Mouse (Mus musculus): ENCODE measurements at regions not wholly inside any gene's neighbourhood (a gene's known extent, or its start where the extent isn't known, plus 50 kb on each side); places are given as distances from the start of the nearest gene placed in this dataset.
A peak's percentile ranks its signal among the peaks of the same experiment; 100 is the strongest.

DNA sequence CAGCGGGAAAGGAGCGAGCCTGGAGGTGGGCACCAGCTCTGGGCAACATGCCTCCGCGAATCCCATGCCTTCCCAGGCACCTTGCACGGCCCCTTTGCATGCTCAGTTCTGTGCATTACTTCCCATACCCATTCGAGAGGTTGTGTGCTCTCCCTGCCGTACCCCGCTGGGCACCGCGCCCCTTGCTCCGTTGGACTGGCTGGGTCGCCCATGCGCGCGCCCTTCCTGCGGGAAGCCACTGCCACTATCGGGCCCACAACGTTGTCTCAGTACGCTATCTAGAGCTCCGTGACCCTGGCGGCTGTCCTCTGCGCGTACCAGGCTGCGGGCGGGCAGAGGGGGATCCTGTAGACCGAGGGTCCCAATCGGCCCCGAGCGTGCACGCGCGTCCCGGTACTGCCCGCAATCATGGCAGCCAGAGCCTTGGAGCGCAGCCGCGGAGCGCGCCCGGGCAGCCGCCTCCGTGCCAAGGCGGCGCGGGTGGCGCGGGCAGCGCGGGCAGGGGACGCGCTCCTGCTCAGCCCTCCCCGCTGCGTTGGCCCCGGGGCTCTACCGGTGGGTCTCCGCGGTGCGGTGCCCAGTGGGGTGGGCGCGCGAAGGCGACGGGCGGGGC lies 64.5 kb upstream of the Ppara start:
- H3K27me3 ChIP-seq (ENCODE audit: control insufficient read depth, insufficient read depth, low read length): no peaks in the 10 kb centered on the region
- H3K9me3 ChIP-seq (ENCODE audit: control insufficient read depth, low read length): no peaks in the 10 kb centered on the region
- H3K9ac ChIP-seq (ENCODE audit: low read length): peak overlapping the region; percentile 94
- peak overlapping the region; percentile 99 for H3K27ac ChIP-seq (replicated peaks)
- H3K4me1 ChIP-seq (replicated peaks; ENCODE audit: control insufficient read depth, insufficient read depth): peaks cover 3% of the 10 kb centered on the region
- ATAC-seq (ENCODE audit: low FRiP score, low TSS enrichment) (peak; percentile 45), DNase-seq (ENCODE audit: low spot score) (peak; percentile 68)
- peak overlapping the region; percentile 91 for H3K4me3 ChIP-seq (ENCODE audit: low read depth, low read length)
- 2% methylated on average over 38 of the region's 64 CpGs for WGBS
- no peaks in the 10 kb centered on the region for H3K36me3 ChIP-seq (ENCODE audit: control insufficient read depth, insufficient read depth, low read length)
- peak overlapping the region; percentile 82 for H3K4me2 ChIP-seq (replicated peaks; ENCODE audit: low read depth)
- TF ChIP-seq EP300 (optimal IDR thresholded peaks at IDR 0.05) (no peak), CTCF (IDR thresholded peaks at IDR 0.05; ENCODE audit: low read depth) (no peak; the same call in 1 of the 2 replicates)

DNA sequence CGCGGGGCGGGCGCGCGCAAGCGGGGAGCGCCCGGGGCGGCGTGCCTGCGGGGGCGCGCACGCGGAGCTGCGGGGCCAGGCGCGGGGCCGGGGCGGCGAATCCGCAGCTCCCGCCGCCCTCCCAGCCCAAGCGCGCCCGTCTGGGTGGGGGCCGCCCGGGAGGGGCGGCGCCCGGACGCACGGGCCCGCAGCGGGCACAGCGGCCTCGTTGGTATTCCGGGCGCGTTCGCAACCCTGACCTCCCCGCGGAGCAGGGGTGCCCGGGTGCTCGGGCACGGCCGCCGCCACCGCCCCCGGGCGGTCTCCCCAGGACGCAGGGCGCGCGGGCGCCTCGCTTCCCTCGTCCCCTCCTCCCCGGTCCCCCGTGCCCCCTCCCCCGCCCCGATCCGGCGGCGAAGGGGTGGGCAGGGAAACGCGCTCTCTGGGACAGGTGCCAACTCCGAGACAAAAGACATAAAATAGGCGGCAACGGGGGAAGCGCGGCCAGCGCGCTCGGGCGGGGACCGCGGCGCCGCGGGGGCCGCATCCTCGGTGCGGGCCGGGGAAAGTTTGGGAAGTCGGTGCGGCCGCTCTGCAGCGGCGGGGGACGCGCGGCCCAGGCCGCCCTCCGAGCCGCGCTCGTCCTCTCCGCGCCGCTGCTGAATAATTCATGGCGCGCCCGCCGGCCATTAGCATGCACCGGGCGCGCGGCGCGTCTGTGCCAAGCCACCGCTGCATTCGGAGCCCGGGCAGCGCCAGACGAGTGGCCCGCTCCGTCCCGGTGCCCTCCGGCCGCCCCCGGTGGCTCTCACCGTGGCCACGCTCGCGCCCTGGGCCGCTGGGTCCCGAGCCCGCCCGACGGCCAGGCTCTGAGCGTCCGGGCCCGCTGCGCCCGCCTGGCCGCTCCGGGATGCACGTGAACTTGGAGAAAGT lies 63.7 kb upstream of the Ppara start:
- no peaks in the 10 kb centered on the region for H3K9me3 ChIP-seq (ENCODE audit: control insufficient read depth, low read length)
- ATAC-seq (ENCODE audit: low FRiP score, low TSS enrichment) (peak; percentile 77), DNase-seq (ENCODE audit: low spot score) (peak; percentile 84)
- H3K27me3 ChIP-seq (ENCODE audit: control insufficient read depth, insufficient read depth, low read length): no peaks in the 10 kb centered on the region
- H3K9ac ChIP-seq (ENCODE audit: low read length): peak overlapping the region; percentile 94
- H3K4me1 ChIP-seq (replicated peaks; ENCODE audit: control insufficient read depth, insufficient read depth): peaks cover 6% of the 10 kb centered on the region
- no peaks in the 10 kb centered on the region for H3K36me3 ChIP-seq (ENCODE audit: control insufficient read depth, insufficient read depth, low read length)
- H3K27ac ChIP-seq (replicated peaks): peak overlapping the region; percentile 99
- peak overlapping the region; percentile 91 for H3K4me3 ChIP-seq (ENCODE audit: low read depth, low read length)
- peak overlapping the region; percentile 82 for H3K4me2 ChIP-seq (replicated peaks; ENCODE audit: low read depth)
- WGBS: under 1% methylated on average over 83 of the region's 141 CpGs
- no peak for TF ChIP-seq EP300 (optimal IDR thresholded peaks at IDR 0.05)
- no peak for TF ChIP-seq CTCF (IDR thresholded peaks at IDR 0.05; ENCODE audit: low read depth)

DNA sequence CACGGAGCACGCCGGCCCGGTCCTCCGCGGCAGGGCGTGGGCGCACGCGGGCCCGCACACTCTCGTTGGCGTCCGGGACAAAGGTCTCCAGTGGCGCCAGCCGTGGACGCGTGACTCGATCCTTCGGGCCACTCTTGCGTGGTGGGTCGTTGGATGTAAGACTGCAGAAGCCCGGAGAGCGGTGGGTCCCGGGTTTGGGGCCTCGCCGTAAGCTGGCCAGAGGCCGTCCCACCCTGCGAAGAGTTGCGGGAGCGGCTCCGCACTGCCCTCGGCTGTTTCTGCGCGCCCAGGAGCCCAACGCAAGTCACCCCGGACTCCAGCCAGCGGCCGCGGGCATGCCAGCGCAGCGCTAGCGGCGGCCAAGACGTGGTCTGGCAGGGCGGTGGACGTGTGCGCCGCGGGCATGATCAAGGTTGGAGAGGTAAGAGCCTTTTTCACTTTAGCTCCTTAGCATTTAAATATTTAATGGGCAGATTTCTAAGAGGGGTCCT lies 63.0 kb upstream of the Ppara start:
- Histone ChIP-seq H3K27ac (replicated peaks) (peak overlapping the region; percentile 99), H3K4me2 (replicated peaks; ENCODE audit: low read depth) (peak overlapping the region; percentile 82), H3K9ac (ENCODE audit: low read length) (peak overlapping the region; percentile 94), H3K4me3 (ENCODE audit: low read depth, low read length) (peak overlapping the region; percentile 91), H3K36me3 (ENCODE audit: control insufficient read depth, insufficient read depth, low read length) (no peaks in the 10 kb centered on the region), H3K27me3 (ENCODE audit: control insufficient read depth, insufficient read depth, low read length) (no peaks in the 10 kb centered on the region), H3K9me3 (ENCODE audit: control insufficient read depth, low read length) (no peaks in the 10 kb centered on the region), H3K4me1 (replicated peaks; ENCODE audit: control insufficient read depth, insufficient read depth) (peaks cover 10% of the 10 kb centered on the region)
- ATAC-seq (ENCODE audit: low FRiP score, low TSS enrichment): peak; percentile 15; the same call in 1 of the 2 replicates
- peak; percentile 51 for DNase-seq (ENCODE audit: low spot score)
- TF ChIP-seq CTCF (IDR thresholded peaks at IDR 0.05; ENCODE audit: low read depth) (peak; percentile 20; the same call in 1 of the 2 replicates), EP300 (optimal IDR thresholded peaks at IDR 0.05) (no peak)
- under 1% methylated on average over 46 of the region's 50 CpGs for WGBS

DNA sequence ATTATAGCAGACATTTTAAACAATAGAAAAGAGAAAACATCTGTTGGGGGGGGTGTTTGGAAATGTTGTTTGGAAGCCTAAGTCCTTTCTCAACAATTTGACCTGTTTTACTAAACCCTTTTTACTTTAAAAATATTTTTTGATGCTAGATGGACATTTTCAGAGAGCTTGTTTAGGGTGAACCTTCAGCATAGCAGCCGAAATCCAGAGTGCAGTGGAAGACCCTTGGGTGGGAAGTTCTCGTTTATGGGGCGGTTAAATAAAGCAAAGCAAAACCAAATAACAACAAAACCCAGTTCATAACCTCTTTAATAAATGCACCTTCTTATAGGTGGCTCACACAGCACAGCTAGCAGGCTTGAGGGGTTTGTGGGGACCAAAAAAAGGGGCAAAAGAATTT lies 62.4 kb upstream of the Ppara start:
- Histone ChIP-seq H3K4me2 (replicated peaks; ENCODE audit: low read depth) (peak overlapping the region; percentile 82), H3K4me3 (ENCODE audit: low read depth, low read length) (peak overlapping the region; percentile 91), H3K9me3 (ENCODE audit: control insufficient read depth, low read length) (no peaks in the 10 kb centered on the region), H3K27me3 (ENCODE audit: control insufficient read depth, insufficient read depth, low read length) (no peaks in the 10 kb centered on the region), H3K27ac (replicated peaks) (no peak overlapping the region), H3K36me3 (ENCODE audit: control insufficient read depth, insufficient read depth, low read length) (no peaks in the 10 kb centered on the region), H3K4me1 (replicated peaks; ENCODE audit: control insufficient read depth, insufficient read depth) (peaks cover 10% of the 10 kb centered on the region), H3K9ac (ENCODE audit: low read length) (peak overlapping the region; percentile 94)
- ATAC-seq (ENCODE audit: low FRiP score, low TSS enrichment): no peak
- 43% methylated on average over 3 of the region's 3 CpGs for WGBS
- no peak for DNase-seq (ENCODE audit: low spot score)
- no peak for TF ChIP-seq EP300 (optimal IDR thresholded peaks at IDR 0.05)
- no peak for TF ChIP-seq CTCF (IDR thresholded peaks at IDR 0.05; ENCODE audit: low read depth)

DNA sequence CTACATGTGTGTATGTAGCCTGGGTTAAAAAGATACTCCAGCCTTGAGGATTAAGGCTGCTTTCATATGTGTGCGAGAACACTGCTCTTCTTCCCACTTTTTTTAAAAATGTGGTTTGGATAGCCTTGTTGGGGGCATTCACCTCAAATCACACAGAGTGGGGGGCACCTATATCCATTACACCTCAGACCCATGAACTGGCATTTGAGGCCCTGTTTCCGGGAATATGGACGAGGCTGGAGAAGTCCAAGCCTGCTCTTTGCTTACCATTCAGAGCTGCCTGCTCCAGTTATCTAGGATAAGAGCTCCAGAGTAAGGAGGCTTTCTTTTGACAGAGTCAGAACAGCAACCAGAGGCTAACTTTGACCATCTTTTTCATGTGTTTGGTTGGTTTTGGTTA lies 61.9 kb upstream of the Ppara start:
- peaks cover 10% of the 10 kb centered on the region for H3K4me1 ChIP-seq (replicated peaks; ENCODE audit: control insufficient read depth, insufficient read depth)

More for the DNA sequence above, 61.9 kb upstream of the Ppara start:
- Histone ChIP-seq H3K36me3 (ENCODE audit: control insufficient read depth, insufficient read depth, low read length) (no peaks in the 10 kb centered on the region), H3K9me3 (ENCODE audit: control insufficient read depth, low read length) (no peaks in the 10 kb centered on the region), H3K27ac (replicated peaks) (no peak overlapping the region), H3K27me3 (ENCODE audit: control insufficient read depth, insufficient read depth, low read length) (no peaks in the 10 kb centered on the region), H3K9ac (ENCODE audit: low read length) (peak overlapping the region; percentile 94), H3K4me3 (ENCODE audit: low read depth, low read length) (peak overlapping the region; percentile 91), H3K4me2 (replicated peaks; ENCODE audit: low read depth) (peak overlapping the region; percentile 82)
- TF ChIP-seq EP300 (optimal IDR thresholded peaks at IDR 0.05): no peak
- TF ChIP-seq CTCF (IDR thresholded peaks at IDR 0.05; ENCODE audit: low read depth): no peak
- no peak for ATAC-seq (ENCODE audit: low FRiP score, low TSS enrichment)
- DNase-seq (ENCODE audit: low spot score): no peak
- WGBS: 27% methylated on average over 3 of the region's 3 CpGs
